Mouse (Mus musculus): ENCODE measurements around the gene Gm9903. TPM values are rescaled to one million over a fixed set of nuclear protein-coding genes. Genes with fewer than 3 reads are reported as not detected.
A peak's percentile ranks its signal among the peaks of the same experiment; 100 is the strongest.

Gm9903 gene
- total RNA-seq, 2 experiments from 2014 or later: 0.39 to 0.48 TPM

- no peak for DNase-seq
Observed at GRCm38 (mm10) chr5:33651017-33651416, 21.3 kb downstream of the Gm9903 start.

- no peak for DNase-seq
Observed at GRCm38 (mm10) chr5:33651541-33651920, 21.8 kb downstream of the Gm9903 start.

GRCm38 (mm10) chr5:33651921-33652782 lies 22.4 kb downstream of the Gm9903 start, which contains the start of gene Slbp:
Slbp (minus strand) TSS chr5:33652574.
- DNase-seq: peak; percentile 97

GRCm38 (mm10) chr5:33652783-33653173 lies 23.1 kb downstream of the Gm9903 start:
- no peak for DNase-seq

- DNase-seq: no peak
Observed at GRCm38 (mm10) chr5:33654424-33654823, 24.7 kb downstream of the Gm9903 start.

- DNase-seq: no peak
Observed at GRCm38 (mm10) chr5:33655251-33655840, 25.6 kb downstream of the Gm9903 start.

GRCm38 (mm10) chr5:33656739-33657138 lies 27.0 kb downstream of the Gm9903 start:
- DNase-seq: no peak

GRCm38 (mm10) chr5:33657251-33657786 lies 27.6 kb downstream of the Gm9903 start:
- no peak for DNase-seq

- DNase-seq: peak; percentile 97
Observed at GRCm38 (mm10) chr5:33657787-33658663, 28.3 kb downstream of the Gm9903 start, which contains the start of the genes Tacc3 and Tmem129. Tacc3 (plus strand) TSS chr5:33658128. Tmem129 (minus strand) TSS chr5:33658416.

GRCm38 (mm10) chr5:33658664-33659050 lies 28.9 kb downstream of the Gm9903 start:
- no peak for DNase-seq

- peak; percentile 38 for DNase-seq
Observed at GRCm38 (mm10) chr5:33668223-33668622, 38.5 kb downstream of the Gm9903 start.

- DNase-seq: no peak
Observed at GRCm38 (mm10) chr5:33671659-33672058, 41.9 kb downstream of the Gm9903 start.

GRCm38 (mm10) chr5:33674439-33674838 lies 44.7 kb downstream of the Gm9903 start:
- DNase-seq: no peak

GRCm38 (mm10) chr5:33675964-33676363 lies 46.2 kb downstream of the Gm9903 start:
- DNase-seq: peak; percentile 79

- no peak for DNase-seq
Observed at GRCm38 (mm10) chr5:33678244-33678643, 48.5 kb downstream of the Gm9903 start.

- DNase-seq: no peak
Observed at GRCm38 (mm10) chr5:33681044-33681443, 51.3 kb downstream of the Gm9903 start.

Other genes with a start within 250 kb of the Gm9903 start
- gene Nkx1-1, start 195.9 kb upstream of the Gm9903 start, total RNA-seq (2021): not detected
- gene Fam53a, start 290 bp upstream of the Gm9903 start, total RNA-seq (2021): 10 to 100 TPM; 25.2 to 28.6 TPM
- 10 to 100 TPM; 50.1 to 56.5 TPM for gene Slbp, start 22.6 kb downstream of the Gm9903 start, total RNA-seq (2021)
- gene Tacc3, start 28.2 kb downstream of the Gm9903 start, total RNA-seq (2021): 10 to 100 TPM; 24.0 to 31.5 TPM
- gene Tmem129, start 28.5 kb downstream of the Gm9903 start, total RNA-seq (2021): 10 to 100 TPM; 18.6 to 21.7 TPM
- gene Fgfr3, start 91.7 kb downstream of the Gm9903 start, total RNA-seq (2021): 1 to 10 TPM; 4.8 to 8.8 TPM
- gene Letm1, start 152.9 kb downstream of the Gm9903 start, total RNA-seq (2021): 100 to 1,000 TPM; 160 to 165 TPM
- gene Nsd2, start 190.8 kb downstream of the Gm9903 start, total RNA-seq (2021): 10 to 100 TPM; 54.3 to 71.7 TPM

Data from adrenal gland, postnatal 10 days (tissue).